12 mouse cellular contexts compared by ENCODE assay signal in genomic region chr3:130128564-130128963, GRCm38 (mm10). TPM values are rescaled to one million over a fixed set of nuclear protein-coding genes. Genes with fewer than 3 reads are reported as not detected.
DNase-seq lines count a peak whose midpoint lies in the region; ATAC-seq lines count a peak whose summit lies in the region.
"Had no signal": no experiment of that assay in that cellular context is flagged by ENCODE, and none has a peak within 500 bp of the region (broad histone marks: within the 10 kb centered on the region; RNA-seq: fewer than 3 reads in every experiment).

No protein-coding gene starts in this region.

- no peaks in the 10 kb centered on the region for H3K27me3 ChIP-seq in midbrain, embryonic 16.5 days (ENCODE audit: control insufficient read depth, insufficient read depth, low read depth, low read length)
- H3K27me3 ChIP-seq in liver, embryonic 12.5 days (replicated peaks), result no peaks in the 10 kb centered on the region
- H3K27me3 ChIP-seq: limb, embryonic 12.5 days; stomach, embryonic 15.5 days had no signal

- H3K4me3 ChIP-seq in midbrain, embryonic 16.5 days (ENCODE audit: low read depth, low read length), result no peak overlapping the region
- H3K4me3 ChIP-seq in liver, embryonic 12.5 days, result no peak overlapping the region
- H3K4me3 ChIP-seq: limb, embryonic 12.5 days; stomach, embryonic 15.5 days had no signal

- H3K9me3 ChIP-seq in midbrain, embryonic 16.5 days (replicated peaks; ENCODE audit: control insufficient read depth, low read length, poor library complexity, severe bottlenecking), result no peaks in the 10 kb centered on the region
- H3K9me3 ChIP-seq in liver, embryonic 12.5 days (replicated peaks), result no peaks in the 10 kb centered on the region
- H3K9me3 ChIP-seq: limb, embryonic 12.5 days; stomach, embryonic 15.5 days had no signal

- DNase-seq in gastrocnemius, postnatal 14 days, result peak; percentile 14
- no peak for DNase-seq in gastrocnemius, postnatal 10 days
- peak; percentile 22 for DNase-seq in brain, embryonic 18.5 days (ENCODE audit: low read depth, low spot score)
- peak; percentile 29 for DNase-seq in layer of hippocampus, adult 11-12 months (ENCODE audit: low spot score)
- no peak for DNase-seq in spleen, postnatal 36 days (ENCODE audit: low spot score in 2 of 2)
- DNase-seq: adrenal gland, postnatal 36 days; kidney, adult 18-20 months had no signal

- H3K4me2 ChIP-seq in midbrain, embryonic 16.5 days (ENCODE audit: low read length), result no peak overlapping the region
- no peak overlapping the region for H3K4me2 ChIP-seq in liver, embryonic 12.5 days
- H3K4me2 ChIP-seq: limb, embryonic 12.5 days; stomach, embryonic 15.5 days had no signal

- H3K27ac ChIP-seq in midbrain, embryonic 16.5 days (ENCODE audit: low read length), result peak overlapping the region; percentile 12; the same call in 1 of the 2 replicates
- no peak overlapping the region for H3K27ac ChIP-seq in liver, embryonic 12.5 days
- H3K27ac ChIP-seq: stomach, embryonic 15.5 days had no signal

- H3K9ac ChIP-seq in midbrain, embryonic 16.5 days (ENCODE audit: low read depth, low read length), result no peak overlapping the region
- no peak overlapping the region for H3K9ac ChIP-seq in liver, embryonic 12.5 days
- H3K9ac ChIP-seq: limb, embryonic 12.5 days; stomach, embryonic 15.5 days had no signal

- H3K36me3 ChIP-seq in midbrain, embryonic 16.5 days (ENCODE audit: control insufficient read depth, insufficient read depth, low read length), result no peaks in the 10 kb centered on the region
- no peaks in the 10 kb centered on the region for H3K36me3 ChIP-seq in liver, embryonic 12.5 days
- H3K36me3 ChIP-seq: limb, embryonic 12.5 days; stomach, embryonic 15.5 days had no signal

- 54% methylated on average over 11 of the region's 11 CpGs for WGBS in midbrain, embryonic 16.5 days
- 72% methylated on average over 11 of the region's 11 CpGs for WGBS in liver, embryonic 12.5 days (ENCODE audit: insufficient replicate concordance)

- intact Hi-C loops in gastrocnemius, postnatal 14 days (cut with DNase I; ENCODE audit: low total_unique reads), result no loop called here

- peaks cover 6% of the 10 kb centered on the region for H3K4me1 ChIP-seq in midbrain, embryonic 16.5 days (ENCODE audit: control insufficient read depth, insufficient read depth, low read length)
- H3K4me1 ChIP-seq in liver, embryonic 12.5 days, result no peaks in the 10 kb centered on the region
- H3K4me1 ChIP-seq: stomach, embryonic 15.5 days had no signal

- peak; percentile 70 for ATAC-seq in midbrain, embryonic 16.5 days
- no peak for ATAC-seq in liver, embryonic 12.5 days
- ATAC-seq in inflammation-experienced regulatory T-cells, adult 6 months, result no peak

RNA-seq across cellular contexts. Expression of gene Col25a1, which starts 2.7 kb away (rescaled TPM):
- under 1 TPM; 0.53 to 0.91 TPM for total RNA-seq in gastrocnemius, postnatal 14 days (2021)
- 1 to 10 TPM; 1.0 to 2.1 TPM for total RNA-seq in gastrocnemius, postnatal 10 days (2021)
- polyA plus RNA-seq in midbrain, embryonic 16.5 days (2015; fragmentation: Nextera tagmentation; extraction: Ambion mirVana), result 13.9 and 15.1 TPM in 2 replicates
- 3.7 and 4.2 TPM in 2 replicates for polyA plus RNA-seq in liver, embryonic 12.5 days (2016; fragmentation: Nextera tagmentation; extraction: Ambion mirVana)
- polyA plus RNA-seq in inflammation-experienced regulatory T-cells, adult 6 months (2017; shearing (Covaris generic)), result not detected

Comparison
In these comparisons a context has a peak if more than half of its experiments do, and no peak if none do; other contexts are left out.
1. DNase-seq: peak in gastrocnemius, postnatal 14 days (single experiment), brain, embryonic 18.5 days (single experiment) and layer of hippocampus, adult 11-12 months (single experiment); none in gastrocnemius, postnatal 10 days (single experiment) and spleen, postnatal 36 days (0 of 2).